Mouse (Mus musculus): ENCODE data around the gene Rapgef1. TPM values are rescaled to one million over a fixed set of nuclear protein-coding genes. Genes with fewer than 3 reads are reported as not detected.

Rapgef1 gene
- polyA plus RNA-seq, 1 experiment, result 13.8 TPM

DNA sequence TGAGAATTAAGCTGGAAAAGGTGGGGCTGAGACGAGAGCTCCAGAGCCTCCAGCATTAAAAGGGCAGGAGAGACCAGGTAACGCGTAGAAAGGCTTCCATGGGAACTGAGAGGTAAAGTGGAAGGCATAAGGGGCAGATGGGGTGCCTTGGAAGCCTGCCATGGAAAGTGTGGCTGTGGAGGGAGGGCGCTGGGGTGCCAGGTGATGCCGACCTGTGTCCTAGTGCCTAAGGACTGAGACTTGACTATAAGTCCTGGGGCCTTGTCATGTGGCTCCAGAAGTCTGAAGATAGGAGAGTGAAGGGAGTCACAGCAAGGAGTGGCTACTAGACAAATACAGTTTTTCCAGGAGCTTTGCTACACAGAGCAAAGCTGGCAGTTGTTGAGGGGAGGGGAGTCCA lies 32.4 kb downstream of the Rapgef1 start:
- Histone ChIP-seq H3K4me1 (peaks cover 66% of the 10 kb centered on the region), H3K9me3 (no peaks in the 10 kb centered on the region), H3K27me3 (replicated peaks) (no peaks in the 10 kb centered on the region), H3K4me3 (replicated peaks) (no peak overlapping the region), H3K36me3 (replicated peaks; ENCODE audit: low read length) (peaks cover 4% of the 10 kb centered on the region)
- TF ChIP-seq GATA1 (IDR thresholded peaks at IDR 0.05; ENCODE audit: borderline replicate concordance, low read length) (no peak), FLI1 (IDR thresholded peaks at IDR 0.05; ENCODE audit: low read length) (no peak)

DNA sequence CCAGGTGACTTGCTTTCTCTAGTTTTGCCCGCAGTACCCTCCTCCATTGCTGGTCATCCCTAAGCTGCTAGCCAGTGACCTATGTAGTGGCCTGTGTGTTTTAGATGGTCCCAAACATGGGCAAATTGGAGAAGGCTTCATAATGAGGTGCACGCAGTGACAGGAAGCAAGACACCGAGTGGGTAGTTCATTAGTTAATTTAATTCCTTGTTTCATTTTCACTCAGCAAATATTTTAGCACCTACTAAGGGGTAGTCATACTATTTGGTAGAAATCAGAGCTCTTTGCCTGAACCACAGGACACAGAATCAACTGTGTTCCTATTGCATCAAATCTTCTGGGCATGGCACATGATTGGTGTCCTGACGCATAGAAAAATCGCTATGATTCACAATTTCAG lies 35.9 kb downstream of the Rapgef1 start:
- Histone ChIP-seq H3K27me3 (replicated peaks) (no peaks in the 10 kb centered on the region), H3K9me3 (no peaks in the 10 kb centered on the region), H3K4me1 (peaks cover 50% of the 10 kb centered on the region), H3K36me3 (replicated peaks; ENCODE audit: low read length) (peaks cover 4% of the 10 kb centered on the region), H3K4me3 (replicated peaks) (no peak overlapping the region)
- no peak for TF ChIP-seq GATA1 (IDR thresholded peaks at IDR 0.05; ENCODE audit: borderline replicate concordance, low read length)
- no peak for TF ChIP-seq FLI1 (IDR thresholded peaks at IDR 0.05; ENCODE audit: low read length)

- peaks cover 4% of the 10 kb centered on the region for H3K36me3 ChIP-seq (replicated peaks; ENCODE audit: low read length)
- no peak overlapping the region for H3K4me3 ChIP-seq (replicated peaks)
- peaks cover 52% of the 10 kb centered on the region for H3K4me1 ChIP-seq
- no peaks in the 10 kb centered on the region for H3K9me3 ChIP-seq
- no peak for TF ChIP-seq GATA1 (IDR thresholded peaks at IDR 0.05; ENCODE audit: borderline replicate concordance, low read length)
- TF ChIP-seq FLI1 (IDR thresholded peaks at IDR 0.05; ENCODE audit: low read length), result no peak
- H3K27me3 ChIP-seq (replicated peaks), result no peaks in the 10 kb centered on the region
These were observed 36.6 kb downstream of the Rapgef1 start for GRCm38 (mm10) chr2:29656095-29656494.

DNA sequence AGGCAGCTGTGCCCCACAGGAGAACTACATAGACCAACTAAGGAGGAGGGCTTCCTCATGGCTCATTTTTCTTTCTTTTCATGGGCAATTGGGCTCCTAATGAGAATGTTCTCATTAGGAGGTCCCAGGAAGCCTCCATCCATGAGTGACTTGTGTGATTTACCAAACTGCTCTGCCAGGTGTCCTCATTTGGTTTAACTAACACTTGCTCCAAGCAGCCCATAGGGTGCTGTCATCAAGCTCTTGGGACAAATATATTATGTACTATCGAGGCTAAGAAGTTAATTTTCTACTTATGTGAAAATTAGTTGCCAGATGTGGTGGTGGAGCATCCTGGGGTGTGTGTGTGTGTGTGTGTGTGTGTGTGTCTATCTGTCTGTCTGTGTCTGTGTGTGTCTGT lies 37.6 kb downstream of the Rapgef1 start:
- H3K4me3 ChIP-seq (replicated peaks), result no peak overlapping the region
- H3K36me3 ChIP-seq (replicated peaks; ENCODE audit: low read length), result peaks cover 4% of the 10 kb centered on the region
- peaks cover 54% of the 10 kb centered on the region for H3K4me1 ChIP-seq
- TF ChIP-seq GATA1 (IDR thresholded peaks at IDR 0.05; ENCODE audit: borderline replicate concordance, low read length) (no peak), FLI1 (IDR thresholded peaks at IDR 0.05; ENCODE audit: low read length) (no peak)
- no peaks in the 10 kb centered on the region for H3K9me3 ChIP-seq
- H3K27me3 ChIP-seq (replicated peaks), result no peaks in the 10 kb centered on the region

DNA sequence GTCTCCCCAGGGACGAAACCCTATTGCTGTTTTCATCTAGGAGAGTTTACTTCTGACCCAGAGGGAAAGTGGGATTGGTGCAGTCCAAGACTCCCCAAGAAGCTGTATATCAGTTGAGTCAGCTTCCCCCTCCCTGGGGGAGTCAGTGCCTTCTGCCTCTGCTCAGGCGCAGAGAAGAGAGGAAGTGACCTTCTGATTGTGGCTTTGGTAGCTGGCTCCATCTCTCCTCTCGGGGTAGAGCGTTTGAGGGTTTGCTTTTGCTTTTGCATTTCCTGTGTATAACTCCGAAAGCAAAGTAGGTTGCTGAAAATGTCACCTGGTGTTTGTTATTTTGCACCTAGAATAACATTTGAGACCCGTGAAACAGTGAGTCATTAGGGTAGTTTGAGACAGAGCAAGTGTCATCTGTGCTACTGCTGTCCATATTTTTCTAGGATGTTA lies 42.3 kb downstream of the Rapgef1 start:
- peaks cover 75% of the 10 kb centered on the region for H3K4me1 ChIP-seq
- no peak for TF ChIP-seq GATA1 (IDR thresholded peaks at IDR 0.05; ENCODE audit: borderline replicate concordance, low read length)
- no peak for TF ChIP-seq FLI1 (IDR thresholded peaks at IDR 0.05; ENCODE audit: low read length)
- no peaks in the 10 kb centered on the region for H3K9me3 ChIP-seq
- H3K27me3 ChIP-seq (replicated peaks), result no peaks in the 10 kb centered on the region
- H3K36me3 ChIP-seq (replicated peaks; ENCODE audit: low read length), result peaks cover 3% of the 10 kb centered on the region
- H3K4me3 ChIP-seq (replicated peaks), result peak overlapping the region; percentile 86

- peaks cover 3% of the 10 kb centered on the region for H3K36me3 ChIP-seq (replicated peaks; ENCODE audit: low read length)
- no peaks in the 10 kb centered on the region for H3K9me3 ChIP-seq
- TF ChIP-seq FLI1 (IDR thresholded peaks at IDR 0.05; ENCODE audit: low read length), result no peak
- no peak for TF ChIP-seq GATA1 (IDR thresholded peaks at IDR 0.05; ENCODE audit: borderline replicate concordance, low read length)
- H3K4me1 ChIP-seq, result peaks cover 91% of the 10 kb centered on the region
- H3K27me3 ChIP-seq (replicated peaks), result no peaks in the 10 kb centered on the region
- no peak overlapping the region for H3K4me3 ChIP-seq (replicated peaks)
These were observed 43.8 kb downstream of the Rapgef1 start for GRCm38 (mm10) chr2:29663260-29663877.

DNA sequence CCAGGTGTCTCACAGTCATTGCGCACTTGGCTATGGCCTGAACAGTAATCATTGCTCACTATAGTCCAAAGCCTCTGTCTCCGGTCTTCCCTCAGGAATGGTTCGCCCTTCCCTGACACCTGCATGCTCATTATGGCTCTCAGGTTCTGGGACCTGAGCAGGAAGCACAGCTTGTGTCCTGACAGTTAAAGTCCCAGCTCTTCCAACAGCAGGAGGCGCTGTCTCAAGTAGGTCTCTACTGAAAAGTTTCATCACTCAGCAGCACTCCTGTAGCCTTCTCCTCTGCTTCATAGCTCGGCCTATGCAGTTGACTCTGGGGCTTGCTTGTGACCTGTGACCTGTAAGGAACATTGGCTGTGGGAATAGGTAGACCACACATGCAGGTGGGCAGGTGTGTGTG lies 45.9 kb downstream of the Rapgef1 start:
- Histone ChIP-seq H3K4me1 (peaks cover 99% of the 10 kb centered on the region), H3K27me3 (replicated peaks) (no peaks in the 10 kb centered on the region)

DNA sequence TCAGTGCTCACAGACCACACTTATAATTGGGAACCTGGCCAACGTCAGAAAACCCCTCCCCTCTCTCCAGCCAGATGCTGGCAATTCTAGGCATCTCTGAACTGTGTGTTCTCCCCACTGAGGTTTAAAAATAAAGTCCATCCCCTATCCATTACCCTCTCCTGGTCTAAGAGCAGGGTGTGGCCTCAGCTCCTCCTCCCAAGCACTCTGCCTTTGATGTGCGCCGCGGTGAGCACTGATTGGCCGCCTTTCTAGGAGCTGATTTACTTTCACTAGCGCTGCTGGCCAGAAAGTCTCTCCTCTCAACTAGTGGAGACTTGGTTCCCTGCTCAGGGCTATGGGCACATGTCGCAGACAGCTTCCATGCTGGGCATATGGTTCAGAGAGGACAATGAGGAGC lies 47.1 kb downstream of the Rapgef1 start:
- Histone ChIP-seq H3K9me3 (no peaks in the 10 kb centered on the region), H3K27me3 (replicated peaks) (no peaks in the 10 kb centered on the region), H3K36me3 (replicated peaks; ENCODE audit: low read length) (peaks cover 3% of the 10 kb centered on the region), H3K4me1 (peaks cover 99% of the 10 kb centered on the region), H3K4me3 (replicated peaks) (no peak overlapping the region)
- TF ChIP-seq GATA1 (IDR thresholded peaks at IDR 0.05; ENCODE audit: borderline replicate concordance, low read length) (no peak), FLI1 (IDR thresholded peaks at IDR 0.05; ENCODE audit: low read length) (no peak)

More for the DNA sequence above, 45.9 kb downstream of the Rapgef1 start:
- H3K9me3 ChIP-seq, result no peaks in the 10 kb centered on the region
- no peak overlapping the region for H3K4me3 ChIP-seq (replicated peaks)
- peaks cover 3% of the 10 kb centered on the region for H3K36me3 ChIP-seq (replicated peaks; ENCODE audit: low read length)
- TF ChIP-seq GATA1 (IDR thresholded peaks at IDR 0.05; ENCODE audit: borderline replicate concordance, low read length) (no peak), FLI1 (IDR thresholded peaks at IDR 0.05; ENCODE audit: low read length) (no peak)

DNA sequence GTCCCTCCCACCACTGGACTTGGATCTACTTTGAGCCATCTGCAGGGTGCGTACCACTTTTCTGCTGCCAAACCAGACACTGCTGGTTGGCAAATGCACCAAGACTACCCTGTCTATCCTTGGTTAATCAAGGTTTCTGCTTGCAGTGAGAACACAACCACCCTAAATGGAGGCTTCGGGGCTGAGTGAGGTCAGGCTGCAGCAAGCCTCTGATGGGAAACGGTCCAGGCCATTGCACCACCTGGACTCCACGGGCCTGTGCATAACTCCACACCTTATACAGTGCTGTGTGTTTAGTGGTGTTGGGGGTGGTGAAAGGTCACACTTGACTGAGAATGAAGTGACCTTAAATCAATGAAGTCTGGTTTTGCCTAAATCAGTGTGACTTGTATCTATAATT lies 47.6 kb downstream of the Rapgef1 start:
- peaks cover 3% of the 10 kb centered on the region for H3K36me3 ChIP-seq (replicated peaks; ENCODE audit: low read length)
- H3K4me1 ChIP-seq, result peaks cover 99% of the 10 kb centered on the region
- TF ChIP-seq FLI1 (IDR thresholded peaks at IDR 0.05; ENCODE audit: low read length) (no peak), GATA1 (IDR thresholded peaks at IDR 0.05; ENCODE audit: borderline replicate concordance, low read length) (no peak)
- no peak overlapping the region for H3K4me3 ChIP-seq (replicated peaks)
- no peaks in the 10 kb centered on the region for H3K9me3 ChIP-seq
- H3K27me3 ChIP-seq (replicated peaks), result no peaks in the 10 kb centered on the region

- Histone ChIP-seq H3K27me3 (replicated peaks) (no peaks in the 10 kb centered on the region), H3K4me1 (peaks cover 99% of the 10 kb centered on the region), H3K36me3 (replicated peaks; ENCODE audit: low read length) (peaks cover 3% of the 10 kb centered on the region), H3K4me3 (replicated peaks) (no peak overlapping the region), H3K9me3 (no peaks in the 10 kb centered on the region)
- TF ChIP-seq GATA1 (IDR thresholded peaks at IDR 0.05; ENCODE audit: borderline replicate concordance, low read length) (no peak), FLI1 (IDR thresholded peaks at IDR 0.05; ENCODE audit: low read length) (no peak)
These were observed 48.6 kb downstream of the Rapgef1 start for GRCm38 (mm10) chr2:29668011-29668691.
